Mouse (Mus musculus): ENCODE measurements around the gene Fcor. TPM values are rescaled to one million over a fixed set of nuclear protein-coding genes. Genes with fewer than 3 reads are reported as not detected.
A peak's percentile ranks its signal among the peaks of the same experiment; 100 is the strongest.

Gene Fcor
- polyA plus RNA-seq, 1 experiment from 2014 or later = 23.1 TPM

DNA sequence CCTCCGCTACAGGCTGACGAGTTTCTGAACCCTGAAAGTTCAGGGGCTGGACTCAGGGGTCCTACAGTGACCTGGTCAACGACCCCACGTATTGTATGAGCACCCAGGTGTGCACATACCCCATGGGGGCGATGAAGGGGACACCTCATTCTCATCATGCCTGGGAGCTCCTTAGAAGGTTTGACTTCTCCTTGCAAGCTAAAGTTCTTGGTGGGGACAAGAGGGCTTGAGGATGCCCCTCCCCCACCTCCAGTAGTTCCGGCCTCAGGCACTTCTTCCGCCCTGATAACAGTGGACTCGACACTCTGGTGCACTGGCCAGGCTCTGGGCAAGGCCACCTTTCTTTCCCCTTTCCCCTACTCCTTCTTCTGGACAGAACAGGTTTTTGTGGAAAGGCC lies 40.7 kb downstream of the Fcor start:
- WGBS = 26% methylated on average over 8 of the region's 8 CpGs
- H3K4me2 ChIP-seq (replicated peaks) = peak overlapping the region; percentile 54
- no peaks in the 10 kb centered on the region for H3K9me3 ChIP-seq (ENCODE audit: control insufficient read depth, low read length)
- peaks cover 5% of the 10 kb centered on the region; the same call in 1 of the 2 replicates for H3K4me1 ChIP-seq (replicated peaks; ENCODE audit: control insufficient read depth, insufficient read depth, low read length)
- no peak for DNase-seq (ENCODE audit: low spot score)
- H3K36me3 ChIP-seq (replicated peaks; ENCODE audit: control insufficient read depth, insufficient read depth) = no peaks in the 10 kb centered on the region
- no peak for ATAC-seq (ENCODE audit: low FRiP score)
- H3K9ac ChIP-seq = peak overlapping the region; percentile 35; the same call in 1 of the 2 replicates
- no peak overlapping the region for H3K27ac ChIP-seq
- H3K4me3 ChIP-seq (replicated peaks; ENCODE audit: low read length) = peak overlapping the region; percentile 35
- 0 out of 2 replicates have a peak, but pooled peaks cover 10% of the 10 kb centered on the region for H3K27me3 ChIP-seq (ENCODE audit: control insufficient read depth, insufficient read depth, low read length)

GRCm38 (mm10) chr8:3630647-3631477 lies 41.3 kb downstream of the Fcor start, which contains the start of gene Stxbp2:
TSS of gene Stxbp2 (plus strand) at chr8:3630955.
- 6% methylated on average over 45 of the region's 47 CpGs for WGBS

GRCm38 (mm10) chr8:3628014-3628413 lies 44.1 kb downstream of the Fcor start:
- Histone ChIP-seq H3K4me2 (replicated peaks) (no peak overlapping the region), H3K4me3 (replicated peaks; ENCODE audit: low read length) (no peak overlapping the region), H3K27ac (no peak overlapping the region), H3K9ac (no peak overlapping the region), H3K27me3 (ENCODE audit: control insufficient read depth, insufficient read depth, low read length) (0 out of 2 replicates have a peak, but pooled peaks cover 10% of the 10 kb centered on the region), H3K9me3 (ENCODE audit: control insufficient read depth, low read length) (no peaks in the 10 kb centered on the region), H3K4me1 (replicated peaks; ENCODE audit: control insufficient read depth, insufficient read depth, low read length) (peaks cover 5% of the 10 kb centered on the region; the same call in 1 of the 2 replicates), H3K36me3 (replicated peaks; ENCODE audit: control insufficient read depth, insufficient read depth) (no peaks in the 10 kb centered on the region)
- 31% methylated on average over 5 of the region's 5 CpGs for WGBS
- ATAC-seq (ENCODE audit: low FRiP score) = no peak
- DNase-seq (ENCODE audit: low spot score) = no peak

More at GRCm38 (mm10) chr8:3630647-3631477, 41.3 kb downstream of the Fcor start, which contains the start of gene Stxbp2:
- Histone ChIP-seq H3K27me3 (ENCODE audit: control insufficient read depth, insufficient read depth, low read length) (0 out of 2 replicates have a peak, but pooled peaks cover 10% of the 10 kb centered on the region), H3K4me3 (replicated peaks; ENCODE audit: low read length) (peak within 1 kb of the TSS; percentile 35), H3K27ac (no peak within 1 kb of the TSS), H3K9ac (peak within 1 kb of the TSS; percentile 35), H3K4me2 (replicated peaks) (peak within 1 kb of the TSS; percentile 54), H3K36me3 (replicated peaks; ENCODE audit: control insufficient read depth, insufficient read depth) (no peaks in the 10 kb centered on the region), H3K9me3 (ENCODE audit: control insufficient read depth, low read length) (no peaks in the 10 kb centered on the region), H3K4me1 (replicated peaks; ENCODE audit: control insufficient read depth, insufficient read depth, low read length) (peaks cover 5% of the 10 kb centered on the region; the same call in 1 of the 2 replicates)
- peak; percentile 82 for ATAC-seq (ENCODE audit: low FRiP score)
- peak; percentile 52 for DNase-seq (ENCODE audit: low spot score)

DNA sequence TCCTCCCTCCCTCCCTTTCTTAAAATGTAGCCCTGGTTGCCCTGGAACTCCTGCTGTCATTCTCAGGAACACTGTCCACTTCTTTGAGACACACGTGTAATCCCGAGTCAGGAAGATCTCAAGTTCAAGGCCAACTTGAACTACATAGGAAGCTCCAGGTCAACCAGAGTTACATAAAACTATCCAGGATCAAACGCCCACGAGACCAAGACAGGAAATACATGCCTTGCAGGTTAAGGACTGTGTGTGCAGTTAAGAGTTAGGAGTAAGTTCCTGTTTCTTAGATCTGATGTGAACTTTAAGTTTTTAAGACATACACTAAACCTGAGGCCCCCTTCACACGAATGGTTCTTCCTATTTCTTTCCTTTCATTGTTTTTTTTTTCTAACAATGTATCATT lies 45.2 kb downstream of the Fcor start:
- H3K4me2 ChIP-seq (replicated peaks) = no peak overlapping the region
- no peak overlapping the region for H3K4me3 ChIP-seq (replicated peaks; ENCODE audit: low read length)
- ATAC-seq (ENCODE audit: low FRiP score) (no peak), DNase-seq (ENCODE audit: low spot score) (no peak)
- H3K36me3 ChIP-seq (replicated peaks; ENCODE audit: control insufficient read depth, insufficient read depth) = no peaks in the 10 kb centered on the region
- H3K27me3 ChIP-seq (ENCODE audit: control insufficient read depth, insufficient read depth, low read length) = 0 out of 2 replicates have a peak, but pooled peaks cover 10% of the 10 kb centered on the region
- WGBS = 62% methylated on average over 5 of the region's 5 CpGs
- peaks cover 11% of the 10 kb centered on the region for H3K4me1 ChIP-seq (replicated peaks; ENCODE audit: control insufficient read depth, insufficient read depth, low read length)
- H3K9ac ChIP-seq = no peak overlapping the region
- no peak overlapping the region for H3K27ac ChIP-seq
- H3K9me3 ChIP-seq (ENCODE audit: control insufficient read depth, low read length) = no peaks in the 10 kb centered on the region

DNA sequence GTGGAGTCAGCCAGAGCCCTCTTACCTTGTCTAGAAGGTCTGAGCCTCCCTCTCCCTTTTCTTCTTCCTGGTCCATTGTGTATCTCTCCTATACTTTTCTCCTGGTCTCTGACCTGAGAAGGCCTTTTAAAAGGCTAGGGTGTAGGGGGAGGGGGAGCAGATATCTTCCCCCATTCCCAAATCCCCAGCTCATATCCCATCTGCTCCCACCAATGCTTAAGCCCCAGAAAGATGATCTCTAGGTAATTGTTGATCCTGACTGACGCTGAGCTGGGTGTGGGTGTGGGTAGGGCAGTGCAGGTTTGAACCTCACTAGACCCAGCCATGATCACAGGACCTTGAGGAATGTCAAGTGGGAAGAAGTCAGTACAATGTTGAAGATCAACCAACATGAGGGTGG lies 46.7 kb downstream of the Fcor start, which contains the start of gene Pcp2:
Gene Pcp2, minus strand, starts transcription at position 101 of the 400 bp plus-strand sequence.
- Histone ChIP-seq H3K9ac (no peak within 1 kb of the TSS), H3K9me3 (ENCODE audit: control insufficient read depth, low read length) (no peaks in the 10 kb centered on the region), H3K4me3 (replicated peaks; ENCODE audit: low read length) (no peak within 1 kb of the TSS), H3K4me1 (replicated peaks; ENCODE audit: control insufficient read depth, insufficient read depth, low read length) (peaks cover 9% of the 10 kb centered on the region), H3K27me3 (ENCODE audit: control insufficient read depth, insufficient read depth, low read length) (0 out of 2 replicates have a peak, but pooled peaks cover 10% of the 10 kb centered on the region), H3K27ac (no peak within 1 kb of the TSS), H3K4me2 (replicated peaks) (no peak within 1 kb of the TSS), H3K36me3 (replicated peaks; ENCODE audit: control insufficient read depth, insufficient read depth) (no peaks in the 10 kb centered on the region)
- ATAC-seq (ENCODE audit: low FRiP score) = no peak
- no peak for DNase-seq (ENCODE audit: low spot score)
- WGBS = 86% methylated on average over 1 of the region's 1 CpGs

- Histone ChIP-seq H3K4me3 (replicated peaks; ENCODE audit: low read length) (peak overlapping the region; percentile 59), H3K27ac (no peak overlapping the region), H3K9me3 (ENCODE audit: control insufficient read depth, low read length) (no peaks in the 10 kb centered on the region), H3K36me3 (replicated peaks; ENCODE audit: control insufficient read depth, insufficient read depth) (peaks cover 13% of the 10 kb centered on the region), H3K9ac (peak overlapping the region; percentile 65; the same call in 1 of the 2 replicates), H3K4me1 (replicated peaks; ENCODE audit: control insufficient read depth, insufficient read depth, low read length) (peaks cover 17% of the 10 kb centered on the region), H3K27me3 (ENCODE audit: control insufficient read depth, insufficient read depth, low read length) (no peaks in the 10 kb centered on the region), H3K4me2 (replicated peaks) (peak overlapping the region; percentile 58)
- DNase-seq (ENCODE audit: low spot score) (no peak), ATAC-seq (ENCODE audit: low FRiP score) (no peak)
- WGBS = 70% methylated on average over 8 of the region's 8 CpGs
These were observed 50.0 kb downstream of the Fcor start for GRCm38 (mm10) chr8:3622119-3622518.

DNA sequence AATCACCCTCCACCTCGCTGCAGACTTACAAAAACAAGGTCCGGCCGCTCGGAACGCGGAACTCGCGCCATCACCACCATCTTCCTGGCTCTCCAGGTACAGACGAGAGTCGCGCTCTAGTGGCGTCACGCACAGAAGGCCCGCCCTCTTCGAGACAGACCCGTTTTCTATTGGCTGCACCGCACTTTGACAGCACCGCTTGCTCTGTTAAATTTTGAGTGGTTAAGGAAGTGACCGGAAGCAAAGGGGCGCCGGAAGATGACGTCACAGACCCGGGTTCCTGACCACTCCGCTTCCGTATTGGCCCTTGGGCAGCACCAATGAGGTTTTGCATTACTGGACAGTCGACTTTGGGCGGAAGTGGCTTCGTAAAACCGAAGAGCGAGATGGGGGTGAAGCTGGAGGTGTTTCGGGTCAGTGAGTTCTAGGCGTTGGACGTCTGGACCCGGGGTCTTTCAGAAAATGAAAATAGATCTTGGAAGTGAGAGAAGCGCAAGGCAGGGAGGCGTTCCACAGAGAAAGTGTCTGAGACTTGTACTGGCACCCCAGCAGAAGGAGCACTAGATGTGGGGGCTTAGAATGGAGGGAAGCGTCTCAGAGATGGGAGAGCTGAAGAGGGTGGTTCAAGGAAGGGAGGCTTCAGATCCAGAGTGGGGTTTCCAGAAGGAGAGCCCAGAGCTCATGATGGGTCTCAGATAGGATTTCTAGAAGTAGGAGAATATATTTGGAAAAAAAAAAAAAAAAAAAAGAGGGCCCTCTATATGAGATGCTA lies 50.8 kb downstream of the Fcor start, which contains the start of the genes Xab2 and Pet100:
Gene Xab2, minus strand, starts transcription at position 118 of the 772 bp plus-strand sequence.
Gene Pet100, plus strand, starts transcription at position 350 of the 772 bp plus-strand sequence.
- peak within 1 kb of the TSS; percentile 66 for H3K9ac ChIP-seq
- H3K27ac ChIP-seq = no peak within 1 kb of the TSS
- peak; percentile 97 for ATAC-seq (ENCODE audit: low FRiP score)
- peak; percentile 100 for DNase-seq (ENCODE audit: low spot score)
- H3K4me3 ChIP-seq (replicated peaks; ENCODE audit: low read length) = peak within 1 kb of the TSS; percentile 59
- H3K27me3 ChIP-seq (ENCODE audit: control insufficient read depth, insufficient read depth, low read length) = no peaks in the 10 kb centered on the region
- WGBS = under 1% methylated on average over 37 of the region's 37 CpGs
- H3K4me2 ChIP-seq (replicated peaks) = peak within 1 kb of the TSS; percentile 78
- H3K9me3 ChIP-seq (ENCODE audit: control insufficient read depth, low read length) = no peaks in the 10 kb centered on the region
- peaks cover 17% of the 10 kb centered on the region for H3K4me1 ChIP-seq (replicated peaks; ENCODE audit: control insufficient read depth, insufficient read depth, low read length)
- peaks cover 19% of the 10 kb centered on the region for H3K36me3 ChIP-seq (replicated peaks; ENCODE audit: control insufficient read depth, insufficient read depth)
